Mouse (Mus musculus): ENCODE results near the gene Nsd1.

GRCm38 (mm10) chr13:55262096-55262495, 52.5 kb downstream of the Nsd1 start:
- TF ChIP-seq CTCF (IDR thresholded peaks at IDR 0.05; ENCODE audit: control insufficient read depth, insufficient read depth, insufficient replicate concordance, low read depth, low read length) (no peak), POLR2A (IDR thresholded peaks at IDR 0.05; ENCODE audit: control insufficient read depth, low read depth, low read length) (no peak)
